Mouse (Mus musculus) G1E (cell line): Measurements from ENCODE around the gene Sart3. TPM values are rescaled to one million over a fixed set of nuclear protein-coding genes. Genes with fewer than 3 reads are reported as not detected.

Experiments used
- ATAC-seq: 2 replicates; pipeline ENCODE4 v1.8.0; 2016; ENCODE audit warnings: mild to moderate bottlenecking; ENCODE audit not compliant: insufficient number of reproducible peaks, poor library complexity, low FRiP score, severe bottlenecking; ENCODE audit errors: extremely low read depth
- DNase-seq: peaks from one replicate; pipeline ENCODE4 v3.0.0; 2012; ENCODE audit warnings: low spot score
- H3K27me3 ChIP-seq: 2 replicates; pipeline ENCODE4 v1.6.1; 2012; ENCODE audit warnings: mild to moderate bottlenecking, low read length, inconsistent platforms; ENCODE audit not compliant: insufficient read depth
- H3K36me3 ChIP-seq: replicated peaks from 2 replicates; pipeline ENCODE3; 2012; ENCODE audit warnings: mild to moderate bottlenecking, inconsistent platforms
- H3K4me1 ChIP-seq: 2 replicates; pipeline ENCODE4 v1.6.1; 2012; ENCODE audit warnings: low read depth, low read length, inconsistent platforms, mixed read lengths; ENCODE audit not compliant: insufficient read depth
- H3K4me3 ChIP-seq: 2 replicates; pipeline ENCODE4 v1.5.1; 2012; ENCODE audit warnings: low read depth, mild to moderate bottlenecking, inconsistent platforms, low read length, moderate library complexity, mixed read lengths
- H3K9me3 ChIP-seq: replicated peaks from 2 replicates; pipeline ENCODE4 v1.6.1; 2012; ENCODE audit warnings: inconsistent platforms
- CTCF ChIP-seq: IDR thresholded peaks from 2 replicates; pipeline ENCODE4 v1.5.1; 2012; ENCODE audit warnings: low read depth, low read length, inconsistent platforms, mixed read lengths
- GATA1 ChIP-seq: IDR thresholded peaks from 2 replicates; pipeline ENCODE4 v1.6.1; 2012; ENCODE audit warnings: borderline replicate concordance, low read length, inconsistent platforms, mixed read lengths
- GATA2 ChIP-seq: IDR thresholded peaks from 2 replicates; pipeline ENCODE4 v1.6.1; 2012; ENCODE audit warnings: low read depth, low read length, inconsistent platforms, borderline replicate concordance
- POLR2AphosphoS5 ChIP-seq: IDR thresholded peaks from 2 replicates; pipeline ENCODE4 v1.6.1; 2012; ENCODE audit warnings: low read depth, low read length, inconsistent platforms; ENCODE audit not compliant: insufficient replicate concordance
- TAL1 ChIP-seq: conservative IDR thresholded peaks from 2 replicates; pipeline ENCODE4 v1.6.1; 2012; ENCODE audit warnings: low read depth, low read length, inconsistent platforms, mixed read lengths
- polyA plus RNA-seq: library from polyadenylated mRNA; stranded (reverse); fragments of >175 nt; gene quantifications from 2 replicates; pipeline ENCODE4 v1.2.3, GENCODE M21; 2012
- total RNA-seq, 2 experiments: library from RNA; stranded (forward) in 1 of 2; stranded (reverse) in 1 of 2; fragments of 200-1000 nt in 1 of 2; fragments of >200 nt in 1 of 2; fragmentation: Nextera tagmentation in 1 of 2; gene quantifications; 2 replicates each; pipeline ENCODE4 v1.2.3; 2014 to 2017

The Sart3 gene
- total RNA-seq (2014; fragmentation: Nextera tagmentation) (18.6 and 19.0 TPM in 2 replicates), total RNA-seq (2017) (30.4 and 32.6 TPM in 2 replicates), polyA plus RNA-seq (45.6 and 52.6 TPM in 2 replicates)

DNA sequence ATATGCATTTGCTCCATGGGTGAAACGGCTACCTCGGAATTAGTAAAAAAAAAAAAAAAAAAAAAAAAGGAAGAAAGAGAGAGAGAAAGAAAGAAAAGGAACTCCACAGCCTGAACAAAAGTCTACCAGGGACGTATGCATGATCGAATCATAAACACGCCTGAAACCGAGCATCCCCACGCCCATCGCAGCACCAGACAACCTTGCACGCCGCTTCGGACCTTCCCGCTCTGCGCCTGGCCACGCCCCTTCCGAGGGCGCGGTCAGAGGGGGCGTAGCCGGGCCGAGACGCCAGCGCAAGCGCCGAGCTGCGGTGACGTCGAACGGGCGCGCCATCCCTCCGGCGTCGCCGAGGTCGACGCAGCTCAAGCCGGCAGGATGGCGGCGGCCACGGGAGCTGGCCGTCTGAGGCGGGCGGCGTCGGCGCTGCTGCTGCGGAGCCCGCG is at the start of gene Sart3, which contains the start of gene Iscu:
Gene Sart3 (minus strand): TSS at position 61 of the 446 bp plus-strand sequence.
Gene Iscu (plus strand): TSS at position 299 of the 446 bp plus-strand sequence.
- Histone ChIP-seq H3K4me3 (peak within 1 kb of the TSS; percentile 81), H3K27me3 (no peaks in the 10 kb centered on the region), H3K9me3 (no peaks in the 10 kb centered on the region), H3K36me3 (peaks cover 62% of the 10 kb centered on the region), H3K4me1 (peaks cover 63% of the 10 kb centered on the region)
- ATAC-seq (peak; percentile 70), DNase-seq (peak; percentile 93)
- TF ChIP-seq TAL1 (no peak), GATA2 (no peak), POLR2AphosphoS5 (no peak), GATA1 (no peak), CTCF (no peak)

- peaks cover 24% of the 10 kb centered on the region for H3K36me3 ChIP-seq
- no peaks in the 10 kb centered on the region for H3K9me3 ChIP-seq
- no peak overlapping the region for H3K4me3 ChIP-seq
- ATAC-seq (no peak), DNase-seq (no peak)
- no peak for TF ChIP-seq GATA2
- no peak for TF ChIP-seq GATA1
- peaks cover 12% of the 10 kb centered on the region; the same call in 1 of the 2 replicates for H3K4me1 ChIP-seq
- no peaks in the 10 kb centered on the region for H3K27me3 ChIP-seq
Measured at GRCm38 (mm10) chr5:113818572-113818971, 46.3 kb upstream of the Sart3 start.

- Histone ChIP-seq H3K27me3 (no peaks in the 10 kb centered on the region; the same call in 1 of the 2 replicates), H3K4me3 (no peak overlapping the region), H3K9me3 (peaks cover 12% of the 10 kb centered on the region), H3K4me1 (peaks cover 22% of the 10 kb centered on the region), H3K36me3 (peaks cover 19% of the 10 kb centered on the region)
- DNase-seq: peak; percentile 68
- TF ChIP-seq GATA2: no peak
- TF ChIP-seq CTCF: peak; percentile 77
- ATAC-seq: peak; percentile 69
Measured at GRCm38 (mm10) chr5:113815638-113816152, 43.4 kb upstream of the Sart3 start.

GRCm38 (mm10) chr5:113815041-113815389 is 42.7 kb upstream of the Sart3 start:
- Histone ChIP-seq H3K36me3 (peaks cover 18% of the 10 kb centered on the region), H3K9me3 (peaks cover 12% of the 10 kb centered on the region), H3K4me3 (no peak overlapping the region), H3K27me3 (no peaks in the 10 kb centered on the region; the same call in 1 of the 2 replicates), H3K4me1 (peaks cover 22% of the 10 kb centered on the region)
- ATAC-seq (no peak), DNase-seq (no peak)
- no peak for TF ChIP-seq GATA2
- TF ChIP-seq POLR2AphosphoS5: no peak
- TF ChIP-seq GATA1: no peak
- no peak for TF ChIP-seq CTCF
- TF ChIP-seq TAL1: no peak

DNA sequence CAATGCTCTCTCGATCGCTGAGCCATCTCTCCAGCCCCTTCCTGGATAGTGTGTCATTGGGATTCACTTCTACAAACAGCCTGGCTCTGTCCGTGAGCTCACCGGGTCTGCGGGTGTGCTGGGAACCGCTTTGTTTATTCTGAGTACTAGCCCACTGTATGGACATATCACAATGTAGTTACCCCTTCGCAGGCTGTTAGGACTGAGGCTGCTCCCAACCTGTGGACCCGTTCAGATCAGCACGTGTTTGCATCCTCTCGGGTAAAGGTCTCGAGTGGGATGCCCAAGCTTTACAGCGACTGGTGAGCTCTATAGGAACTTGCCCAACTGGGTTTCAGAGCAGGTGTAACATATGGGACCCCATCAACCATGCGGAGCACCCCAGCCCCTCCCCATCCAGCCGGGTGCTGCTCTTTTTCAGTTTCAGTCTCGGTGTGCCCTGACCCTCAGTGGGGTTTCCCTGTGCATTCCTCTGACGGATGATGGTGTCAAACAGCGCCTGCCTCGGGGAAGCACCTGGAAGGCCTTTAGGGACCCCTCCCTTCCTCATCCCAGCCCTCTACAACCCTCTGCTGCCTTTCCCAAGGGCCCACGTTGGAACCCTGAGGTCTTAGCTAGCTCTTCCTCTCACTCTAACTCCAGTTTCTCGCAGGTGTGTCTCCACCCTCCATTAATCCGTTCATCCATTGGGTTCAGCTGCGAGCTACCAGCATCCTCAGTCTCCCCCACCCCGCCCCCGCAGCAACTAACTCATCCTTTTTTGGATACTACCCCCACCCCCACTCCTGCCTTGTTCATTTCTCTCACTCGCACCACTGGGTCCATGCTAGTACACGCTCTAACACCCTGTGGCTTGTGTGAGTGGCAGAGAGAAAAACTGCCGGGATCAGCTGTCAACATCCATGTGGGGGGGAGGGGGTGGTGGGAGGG is 42.1 kb upstream of the Sart3 start:
- no peak for TF ChIP-seq POLR2AphosphoS5
- TF ChIP-seq GATA2: no peak
- TF ChIP-seq CTCF: no peak
- TF ChIP-seq TAL1: no peak
- Histone ChIP-seq H3K4me1 (peaks cover 22% of the 10 kb centered on the region), H3K36me3 (peaks cover 12% of the 10 kb centered on the region), H3K27me3 (no peaks in the 10 kb centered on the region; the same call in 1 of the 2 replicates), H3K9me3 (peaks cover 12% of the 10 kb centered on the region), H3K4me3 (no peak overlapping the region)
- DNase-seq (no peak), ATAC-seq (no peak)

DNA sequence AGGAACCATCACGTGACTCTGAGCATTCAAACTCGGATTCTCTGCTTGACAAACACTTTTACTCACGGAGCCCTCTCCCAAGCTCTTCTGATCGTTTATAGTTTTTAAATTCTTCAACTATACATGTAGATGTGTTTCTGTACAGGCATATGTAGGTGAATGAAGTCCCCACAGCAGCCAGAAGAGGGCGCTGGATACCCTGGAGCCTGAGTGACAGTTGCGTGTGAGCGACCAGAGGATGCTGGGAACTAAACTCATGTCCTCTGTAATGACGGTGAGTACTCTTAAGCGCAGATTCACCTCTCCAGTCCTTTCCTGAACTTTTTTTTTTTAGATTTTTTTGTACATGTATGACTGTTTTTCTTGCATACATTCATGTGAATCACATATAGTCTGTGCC is 41.3 kb upstream of the Sart3 start:
- Histone ChIP-seq H3K27me3 (no peaks in the 10 kb centered on the region; the same call in 1 of the 2 replicates), H3K36me3 (peaks cover 4% of the 10 kb centered on the region), H3K4me3 (no peak overlapping the region), H3K4me1 (peaks cover 22% of the 10 kb centered on the region), H3K9me3 (peaks cover 12% of the 10 kb centered on the region)
- no peak for DNase-seq
- no peak for ATAC-seq
- TF ChIP-seq TAL1 (no peak), GATA2 (no peak), POLR2AphosphoS5 (no peak), CTCF (no peak), GATA1 (no peak)
